Mouse (Mus musculus) lung, embryonic 14.5 days (tissue): ENCODE results near the gene Rpusd1. TPM values are rescaled to one million over a fixed set of nuclear protein-coding genes. Genes with fewer than 3 reads are reported as not detected.

ENCODE experiments used
- ATAC-seq: fragments of 200-750 bp; cut with Nextera tagmentation; 2 replicates; pipeline ENCODE4 v1.8.0; 2017; ENCODE audit warnings: mild to moderate bottlenecking, moderate TSS enrichment, moderate library complexity; ENCODE audit not compliant: insufficient read depth
- DNase-seq: peaks from one replicate; pipeline ENCODE4 v3.0.0-alpha.2; 2015
- H3K27ac ChIP-seq: fragments of 300-500 bp; sonication (generic); 2 replicates; pipeline ENCODE4 v1.5.1; 2014; ENCODE audit warnings: low read depth, mild to moderate bottlenecking, moderate library complexity
- H3K27me3 ChIP-seq: fragments of 300-500 bp; sonication (generic); 2 replicates; pipeline ENCODE4 v1.6.1; 2014; ENCODE audit warnings: low read length, control low read depth; ENCODE audit not compliant: insufficient read depth
- H3K36me3 ChIP-seq: fragments of 300-500 bp; sonication (generic); 2 replicates; pipeline ENCODE4 v1.6.1; 2014; ENCODE audit warnings: control low read depth; ENCODE audit not compliant: insufficient read depth
- H3K4me1 ChIP-seq: fragments of 300-500 bp; sonication (generic); 2 replicates; pipeline ENCODE4 v1.6.1; 2014; ENCODE audit warnings: antibody characterized with exemption, control low read depth; ENCODE audit not compliant: insufficient read depth
- H3K4me2 ChIP-seq: fragments of 300-500 bp; sonication (generic); 2 replicates; pipeline ENCODE4 v1.6.1; 2014; ENCODE audit warnings: mild to moderate bottlenecking
- H3K4me3 ChIP-seq: fragments of 300-500 bp; sonication (generic); 2 replicates; pipeline ENCODE4 v1.5.1; 2014; ENCODE audit warnings: low read depth, low read length
- H3K9ac ChIP-seq: fragments of 300-500 bp; sonication (generic); 2 replicates; pipeline ENCODE4 v1.6.1; 2014
- H3K9me3 ChIP-seq: fragments of 300-500 bp; sonication (generic); 2 replicates; pipeline ENCODE4 v1.6.1; 2016; ENCODE audit warnings: low read depth, low read length, control low read depth
- CTCF ChIP-seq: IDR thresholded peaks from 2 replicates; pipeline ENCODE4 v1.5.1; 2016; ENCODE audit warnings: antibody characterized with exemption, low read depth
- WGBS: fragments of 180-500 bp; shearing (Covaris S2); extraction: QIAGEN DNeasy Blood & Tissue Kit; methylation state at CpG from one replicate; pipeline ENCODE4 v1.1.7; 2014; 5-methylcytosine and 5-hydroxymethylcytosine counted together
- polyA plus RNA-seq: library from polyadenylated mRNA; unstranded; fragments of >200 nt; fragmentation: Nextera tagmentation; extraction: Ambion mirVana; gene quantifications from 2 replicates; pipeline ENCODE4 v1.2.1, GENCODE M21; 2014

Rpusd1 gene
- polyA plus RNA-seq, 1 experiment from 2014 or later: 22.1 TPM

- peak overlapping the region; percentile 72 for H3K4me2 ChIP-seq
- WGBS: 7% methylated on average over 6 of the region's 6 CpGs
- peaks cover 40% of the 10 kb centered on the region for H3K36me3 ChIP-seq
- no peaks in the 10 kb centered on the region for H3K9me3 ChIP-seq
- H3K9ac ChIP-seq: peak overlapping the region; percentile 41; the same call in 1 of the 2 replicates
- no peak for TF ChIP-seq CTCF
- peak overlapping the region; percentile 37 for H3K4me3 ChIP-seq
- ATAC-seq: peak; percentile 14; the same call in 1 of the 2 replicates
- H3K27me3 ChIP-seq: peaks cover 24% of the 10 kb centered on the region
- DNase-seq: peak; percentile 8
- H3K4me1 ChIP-seq: 0 out of 2 replicates have a peak, but pooled peaks cover 2% of the 10 kb centered on the region
- no peak overlapping the region for H3K27ac ChIP-seq
Observed at GRCm38 (mm10) chr17:25717691-25718090, 9.8 kb upstream of the Rpusd1 start.

GRCm38 (mm10) chr17:25721476-25721875, 6.0 kb upstream of the Rpusd1 start:
- no peak overlapping the region for H3K4me2 ChIP-seq
- WGBS: 95% methylated on average over 5 of the region's 5 CpGs
- H3K36me3 ChIP-seq: peaks cover 62% of the 10 kb centered on the region
- DNase-seq: no peak
- no peak overlapping the region for H3K9ac ChIP-seq
- H3K9me3 ChIP-seq: no peaks in the 10 kb centered on the region
- H3K27ac ChIP-seq: no peak overlapping the region
- peaks cover 18% of the 10 kb centered on the region for H3K27me3 ChIP-seq
- H3K4me1 ChIP-seq: 0 out of 2 replicates have a peak, but pooled peaks cover 6% of the 10 kb centered on the region
- no peak for TF ChIP-seq CTCF
- no peak overlapping the region for H3K4me3 ChIP-seq
- ATAC-seq: no peak

- H3K4me2 ChIP-seq: no peak overlapping the region
- H3K4me3 ChIP-seq: no peak overlapping the region
- H3K9ac ChIP-seq: no peak overlapping the region
- no peak for TF ChIP-seq CTCF
- H3K36me3 ChIP-seq: peaks cover 63% of the 10 kb centered on the region
- WGBS: 94% methylated on average over 19 of the region's 19 CpGs
- no peak overlapping the region for H3K27ac ChIP-seq
- ATAC-seq (no peak), DNase-seq (no peak)
- no peaks in the 10 kb centered on the region for H3K9me3 ChIP-seq
- no peaks in the 10 kb centered on the region for H3K27me3 ChIP-seq
- H3K4me1 ChIP-seq: peaks cover 11% of the 10 kb centered on the region; the same call in 1 of the 2 replicates
Observed at GRCm38 (mm10) chr17:25723470-25723869, 4.0 kb upstream of the Rpusd1 start.

- Histone ChIP-seq H3K4me2 (no peak overlapping the region), H3K9ac (no peak overlapping the region), H3K9me3 (no peaks in the 10 kb centered on the region), H3K4me1 (peaks cover 11% of the 10 kb centered on the region; the same call in 1 of the 2 replicates), H3K36me3 (peaks cover 62% of the 10 kb centered on the region), H3K27ac (no peak overlapping the region), H3K27me3 (no peaks in the 10 kb centered on the region), H3K4me3 (no peak overlapping the region)
- TF ChIP-seq CTCF: peak; percentile 48
- 78% methylated on average over 7 of the region's 7 CpGs for WGBS
- peak; percentile 39 for DNase-seq
- no peak for ATAC-seq
Observed at GRCm38 (mm10) chr17:25723919-25724318, 3.6 kb upstream of the Rpusd1 start.

- H3K36me3 ChIP-seq: peaks cover 51% of the 10 kb centered on the region
- ATAC-seq (no peak), DNase-seq (no peak)
- H3K9ac ChIP-seq: no peak overlapping the region
- H3K9me3 ChIP-seq: no peaks in the 10 kb centered on the region
- H3K4me1 ChIP-seq: peaks cover 11% of the 10 kb centered on the region; the same call in 1 of the 2 replicates
- H3K4me2 ChIP-seq: no peak overlapping the region
- H3K4me3 ChIP-seq: no peak overlapping the region; the same call in 1 of the 2 replicates
- 84% methylated on average over 6 of the region's 6 CpGs for WGBS
- no peak overlapping the region for H3K27ac ChIP-seq
- no peak for TF ChIP-seq CTCF
- no peaks in the 10 kb centered on the region for H3K27me3 ChIP-seq
Observed at GRCm38 (mm10) chr17:25725264-25725663, 2.2 kb upstream of the Rpusd1 start.

GRCm38 (mm10) chr17:25728009-25728270, 470 bp downstream of the Rpusd1 start:
- no peaks in the 10 kb centered on the region for H3K27me3 ChIP-seq
- DNase-seq (no peak), ATAC-seq (no peak)
- no peak overlapping the region for H3K27ac ChIP-seq
- peaks cover 37% of the 10 kb centered on the region for H3K36me3 ChIP-seq
- peak overlapping the region; percentile 90 for H3K9ac ChIP-seq
- peaks cover 11% of the 10 kb centered on the region; the same call in 1 of the 2 replicates for H3K4me1 ChIP-seq
- no peak for TF ChIP-seq CTCF
- H3K9me3 ChIP-seq: no peaks in the 10 kb centered on the region
- peak overlapping the region; percentile 69 for H3K4me3 ChIP-seq
- 23% methylated on average over 4 of the region's 4 CpGs for WGBS
- peak overlapping the region; percentile 90 for H3K4me2 ChIP-seq

- Histone ChIP-seq H3K9ac (no peak overlapping the region), H3K4me3 (no peak overlapping the region), H3K4me2 (no peak overlapping the region), H3K27ac (no peak overlapping the region), H3K27me3 (no peaks in the 10 kb centered on the region), H3K36me3 (peaks cover 17% of the 10 kb centered on the region), H3K9me3 (no peaks in the 10 kb centered on the region), H3K4me1 (peaks cover 5% of the 10 kb centered on the region; the same call in 1 of the 2 replicates)
- peak; percentile 97 for TF ChIP-seq CTCF
- no peak for ATAC-seq
- 16% methylated on average over 2 of the region's 2 CpGs for WGBS
- peak; percentile 92 for DNase-seq
Observed at GRCm38 (mm10) chr17:25732082-25732481, 4.6 kb downstream of the Rpusd1 start.

- H3K36me3 ChIP-seq: peaks cover 13% of the 10 kb centered on the region
- WGBS: 79% methylated on average over 5 of the region's 5 CpGs
- no peaks in the 10 kb centered on the region for H3K27me3 ChIP-seq
- no peak for DNase-seq
- H3K4me2 ChIP-seq: no peak overlapping the region
- no peak overlapping the region for H3K4me3 ChIP-seq
- H3K9ac ChIP-seq: no peak overlapping the region
- no peak overlapping the region for H3K27ac ChIP-seq
- TF ChIP-seq CTCF: no peak
- no peaks in the 10 kb centered on the region for H3K4me1 ChIP-seq
- ATAC-seq: no peak
- no peaks in the 10 kb centered on the region for H3K9me3 ChIP-seq
Observed at GRCm38 (mm10) chr17:25735246-25735645, 7.8 kb downstream of the Rpusd1 start.
